Mouse (Mus musculus) hindbrain, embryonic 10.5 days (tissue): Measurements from ENCODE around the gene Spem1. TPM values are rescaled to one million over a fixed set of nuclear protein-coding genes. Genes with fewer than 3 reads are reported as not detected.

Source experiments
- DNase-seq: peaks from one replicate; pipeline ENCODE4 v3.0.0-alpha.2; 2017; ENCODE audit warnings: low spot score
- H3K27ac ChIP-seq: fragments of 300-500 bp; sonication (generic); 2 replicates; pipeline ENCODE4 v1.5.1; 2016; ENCODE audit warnings: mild to moderate bottlenecking, moderate library complexity
- H3K27me3 ChIP-seq: fragments of 300-500 bp; sonication (generic); 2 replicates; pipeline ENCODE4 v1.6.1; 2016; ENCODE audit warnings: mild to moderate bottlenecking; ENCODE audit not compliant: poor library complexity, insufficient read depth, severe bottlenecking
- H3K36me3 ChIP-seq: fragments of 300-500 bp; sonication (generic); 2 replicates; pipeline ENCODE4 v1.6.1; 2016; ENCODE audit warnings: mild to moderate bottlenecking, moderate library complexity
- H3K4me1 ChIP-seq: fragments of 300-500 bp; sonication (generic); replicated peaks from 2 replicates; pipeline ENCODE4 v1.6.1; 2016; ENCODE audit warnings: mild to moderate bottlenecking
- H3K4me3 ChIP-seq: fragments of 300-500 bp; sonication (generic); 2 replicates; pipeline ENCODE4 v1.5.1; 2016; ENCODE audit warnings: mild to moderate bottlenecking, moderate library complexity
- H3K9me3 ChIP-seq: fragments of 300-500 bp; sonication (generic); 2 replicates; pipeline ENCODE4 v1.6.1; 2016; ENCODE audit warnings: mild to moderate bottlenecking, moderate library complexity
- WGBS: fragments of 180-500 bp; shearing (Covaris S2); methylation state at CpG from one replicate; pipeline ENCODE4 v1.1.7; 2016; 5-methylcytosine and 5-hydroxymethylcytosine counted together
- polyA plus RNA-seq: library from polyadenylated mRNA; unstranded; fragments of >200 nt; fragmentation: Nextera tagmentation; extraction: Ambion mirVana; gene quantifications from 2 replicates; pipeline ENCODE4 v1.2.1, GENCODE M21; 2016

Spem1 gene
- polyA plus RNA-seq, 1 experiment from 2014 or later: 0.34 TPM

DNA sequence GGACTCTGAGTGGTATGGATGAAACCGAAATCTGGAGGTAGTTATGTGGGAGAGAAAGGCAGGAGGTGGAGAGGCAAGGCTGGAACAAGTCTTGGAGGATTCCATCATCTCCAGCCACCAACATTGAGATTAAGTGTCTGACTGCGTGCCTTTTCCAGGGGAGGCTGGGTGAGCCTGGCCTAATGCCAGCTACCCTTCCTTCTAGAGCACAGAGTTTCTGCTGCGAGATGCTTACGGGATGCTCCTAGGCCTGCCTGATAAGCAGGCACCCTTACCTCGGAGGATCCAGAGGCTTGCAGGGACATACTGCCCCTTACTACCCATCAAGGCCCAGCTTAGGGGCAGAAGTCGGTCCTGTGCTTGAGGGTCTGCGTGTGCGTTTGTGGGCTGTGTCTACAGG is 11.6 kb upstream of the Spem1 start:
- Histone ChIP-seq H3K27ac (peak overlapping the region; percentile 87), H3K4me1 (peaks cover 66% of the 10 kb centered on the region)
- WGBS: 54% methylated on average over 8 of the region's 8 CpGs

GRCm38 (mm10) chr11:69828832-69829231 is 6.9 kb upstream of the Spem1 start:
- WGBS: 71% methylated on average over 5 of the region's 5 CpGs
- Histone ChIP-seq H3K36me3 (peaks cover 91% of the 10 kb centered on the region), H3K27ac (peak overlapping the region; percentile 8; the same call in 1 of the 2 replicates), H3K9me3 (no peaks in the 10 kb centered on the region), H3K4me1 (peaks cover 34% of the 10 kb centered on the region), H3K4me3 (no peak overlapping the region), H3K27me3 (peaks cover 17% of the 10 kb centered on the region)
- DNase-seq: no peak

More for the DNA sequence above, 11.6 kb upstream of the Spem1 start:
- no peak for DNase-seq
- Histone ChIP-seq H3K36me3 (peaks cover 47% of the 10 kb centered on the region), H3K4me3 (peak overlapping the region; percentile 89), H3K9me3 (no peaks in the 10 kb centered on the region), H3K27me3 (peaks cover 46% of the 10 kb centered on the region)

DNA sequence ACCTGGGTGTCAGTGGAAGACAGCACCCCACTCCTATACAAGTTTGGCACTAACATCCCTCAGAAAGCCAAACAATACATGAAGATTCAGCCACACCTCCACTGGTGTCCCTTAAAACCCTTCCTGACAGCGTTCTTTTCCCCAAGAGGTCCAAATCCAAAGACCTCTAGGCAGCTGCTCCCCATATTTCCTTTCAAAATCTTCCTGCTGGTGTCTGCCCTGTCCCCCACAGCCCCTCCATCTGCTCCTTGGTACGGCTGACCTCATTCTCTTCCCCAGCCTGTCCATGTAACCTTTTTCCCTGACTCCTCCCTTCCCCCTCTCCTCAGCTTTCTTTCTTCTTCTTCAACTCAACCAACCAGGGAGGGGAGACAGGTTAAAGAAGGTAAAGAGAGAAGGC is 1.5 kb upstream of the Spem1 start:
- peaks cover 11% of the 10 kb centered on the region; the same call in 1 of the 2 replicates for H3K4me1 ChIP-seq
- no peaks in the 10 kb centered on the region for H3K27me3 ChIP-seq
- H3K36me3 ChIP-seq: peaks cover 50% of the 10 kb centered on the region
- WGBS: 77% methylated on average over 2 of the region's 2 CpGs
- no peak for DNase-seq
- no peaks in the 10 kb centered on the region for H3K9me3 ChIP-seq
- no peak overlapping the region for H3K4me3 ChIP-seq
- H3K27ac ChIP-seq: no peak overlapping the region

DNA sequence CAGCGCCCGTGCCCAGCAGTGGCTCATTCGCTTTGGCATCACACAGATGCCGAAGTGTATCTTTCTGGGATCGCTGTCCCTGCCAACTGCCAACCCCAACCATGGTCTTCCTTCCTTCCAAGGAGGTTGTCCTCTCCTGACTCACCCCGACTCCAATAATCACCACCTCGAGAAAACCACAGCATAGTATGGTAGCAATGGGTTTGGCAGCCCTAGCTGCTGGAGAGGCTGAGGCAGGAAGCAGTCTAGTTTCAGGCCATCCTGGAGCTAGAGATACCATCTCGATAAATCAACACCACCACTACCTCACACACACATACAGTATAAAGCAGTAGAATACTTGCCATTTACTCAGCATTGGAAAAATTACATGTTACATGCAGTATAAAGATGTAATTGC is 3.1 kb downstream of the Spem1 start:
- Histone ChIP-seq H3K27ac (no peak overlapping the region), H3K4me3 (no peak overlapping the region), H3K4me1 (no peaks in the 10 kb centered on the region; the same call in 1 of the 2 replicates), H3K27me3 (no peaks in the 10 kb centered on the region), H3K36me3 (0 out of 2 replicates have a peak, but pooled peaks cover 4% of the 10 kb centered on the region), H3K9me3 (peaks cover 13% of the 10 kb centered on the region)
- WGBS: 95% methylated on average over 8 of the region's 8 CpGs
- DNase-seq: no peak

GRCm38 (mm10) chr11:69818365-69818764 is 3.6 kb downstream of the Spem1 start, which contains the start of gene Spem2:
Spem2 (minus strand) TSS chr11:69818465.
- H3K9me3 ChIP-seq: peaks cover 13% of the 10 kb centered on the region
- no peak for DNase-seq
- no peaks in the 10 kb centered on the region for H3K4me1 ChIP-seq
- no peak within 1 kb of the TSS for H3K27ac ChIP-seq
- whole genome bisulfite sequencing: 92% methylated on average over 2 of the region's 2 CpGs
- H3K36me3 ChIP-seq: no peaks in the 10 kb centered on the region
- no peaks in the 10 kb centered on the region for H3K27me3 ChIP-seq
- H3K4me3 ChIP-seq: no peak within 1 kb of the TSS

DNA sequence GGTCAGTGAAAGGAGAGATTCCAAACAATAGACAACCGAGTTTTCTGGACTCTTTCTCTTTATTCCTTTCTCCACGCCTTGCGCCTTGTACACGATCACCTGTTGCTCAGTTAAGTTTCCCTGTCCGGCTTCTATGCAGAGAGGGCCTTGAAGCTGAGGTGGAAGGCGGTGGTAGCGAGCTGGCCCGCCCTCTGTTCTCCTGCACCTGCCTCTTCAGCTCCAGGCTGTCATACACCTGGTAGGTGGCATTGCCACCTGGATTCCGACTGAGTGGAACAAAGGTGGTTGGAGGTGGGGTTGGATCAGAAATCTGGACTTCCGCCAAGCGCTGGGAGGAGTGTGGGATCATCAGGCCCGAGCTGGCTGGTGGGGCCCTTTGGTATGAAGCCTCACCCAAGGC is 5.5 kb downstream of the Spem1 start:
- Histone ChIP-seq H3K27me3 (no peaks in the 10 kb centered on the region), H3K9me3 (peaks cover 13% of the 10 kb centered on the region), H3K27ac (no peak overlapping the region), H3K4me1 (no peaks in the 10 kb centered on the region), H3K36me3 (no peaks in the 10 kb centered on the region), H3K4me3 (no peak overlapping the region)
- no peak for DNase-seq
- WGBS: 93% methylated on average over 12 of the region's 12 CpGs

GRCm38 (mm10) chr11:69815155-69815554 is 6.8 kb downstream of the Spem1 start, which contains the start of gene Gm39566:
Gm39566 (minus strand) TSS chr11:69815298.
- Histone ChIP-seq H3K4me1 (no peaks in the 10 kb centered on the region), H3K27me3 (no peaks in the 10 kb centered on the region), H3K9me3 (peaks cover 13% of the 10 kb centered on the region), H3K27ac (no peak within 1 kb of the TSS), H3K36me3 (no peaks in the 10 kb centered on the region), H3K4me3 (no peak within 1 kb of the TSS)
- 59% methylated on average over 10 of the region's 10 CpGs for WGBS
- no peak for DNase-seq

- Histone ChIP-seq H3K27ac (no peak overlapping the region), H3K4me3 (no peak overlapping the region), H3K27me3 (peaks cover 22% of the 10 kb centered on the region), H3K36me3 (no peaks in the 10 kb centered on the region), H3K9me3 (peaks cover 4% of the 10 kb centered on the region; the same call in 1 of the 2 replicates), H3K4me1 (no peaks in the 10 kb centered on the region)
- DNase-seq: no peak
These were observed 11.7 kb downstream of the Spem1 start for GRCm38 (mm10) chr11:69810280-69810679.

DNA sequence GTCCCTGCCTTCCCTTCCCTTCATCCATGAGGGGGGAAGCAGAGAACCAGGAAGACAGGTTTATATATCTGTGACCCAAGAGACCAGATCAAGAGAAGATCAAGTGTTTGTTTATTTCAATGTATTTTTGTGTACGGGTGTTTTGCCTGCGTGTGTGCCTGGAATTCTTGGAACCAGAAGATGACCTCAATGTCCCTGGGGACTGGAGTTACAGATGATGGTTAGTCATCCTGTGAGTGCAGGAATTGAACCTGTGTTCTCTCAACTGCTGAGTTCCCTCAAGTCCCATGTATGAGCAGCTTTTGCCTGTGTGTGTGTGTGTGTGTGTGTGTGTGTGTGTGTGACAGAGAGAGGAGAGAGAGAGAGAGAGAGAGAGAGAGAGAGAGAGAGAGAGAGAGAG is 14.3 kb downstream of the Spem1 start:
- Histone ChIP-seq H3K36me3 (no peaks in the 10 kb centered on the region), H3K27me3 (peaks cover 48% of the 10 kb centered on the region), H3K4me3 (no peak overlapping the region), H3K4me1 (peaks cover 25% of the 10 kb centered on the region), H3K27ac (no peak overlapping the region), H3K9me3 (peaks cover 4% of the 10 kb centered on the region; the same call in 1 of the 2 replicates)
- DNase-seq: no peak
- 82% methylated on average over 2 of the region's 2 CpGs for WGBS

GRCm38 (mm10) chr11:69806378-69806777 is 15.6 kb downstream of the Spem1 start:
- Histone ChIP-seq H3K4me1 (peaks cover 38% of the 10 kb centered on the region), H3K9me3 (peaks cover 4% of the 10 kb centered on the region; the same call in 1 of the 2 replicates), H3K27me3 (peaks cover 61% of the 10 kb centered on the region), H3K4me3 (no peak overlapping the region), H3K27ac (no peak overlapping the region), H3K36me3 (no peaks in the 10 kb centered on the region)
- DNase-seq: no peak
- WGBS: 83% methylated on average over 4 of the region's 4 CpGs

DNA sequence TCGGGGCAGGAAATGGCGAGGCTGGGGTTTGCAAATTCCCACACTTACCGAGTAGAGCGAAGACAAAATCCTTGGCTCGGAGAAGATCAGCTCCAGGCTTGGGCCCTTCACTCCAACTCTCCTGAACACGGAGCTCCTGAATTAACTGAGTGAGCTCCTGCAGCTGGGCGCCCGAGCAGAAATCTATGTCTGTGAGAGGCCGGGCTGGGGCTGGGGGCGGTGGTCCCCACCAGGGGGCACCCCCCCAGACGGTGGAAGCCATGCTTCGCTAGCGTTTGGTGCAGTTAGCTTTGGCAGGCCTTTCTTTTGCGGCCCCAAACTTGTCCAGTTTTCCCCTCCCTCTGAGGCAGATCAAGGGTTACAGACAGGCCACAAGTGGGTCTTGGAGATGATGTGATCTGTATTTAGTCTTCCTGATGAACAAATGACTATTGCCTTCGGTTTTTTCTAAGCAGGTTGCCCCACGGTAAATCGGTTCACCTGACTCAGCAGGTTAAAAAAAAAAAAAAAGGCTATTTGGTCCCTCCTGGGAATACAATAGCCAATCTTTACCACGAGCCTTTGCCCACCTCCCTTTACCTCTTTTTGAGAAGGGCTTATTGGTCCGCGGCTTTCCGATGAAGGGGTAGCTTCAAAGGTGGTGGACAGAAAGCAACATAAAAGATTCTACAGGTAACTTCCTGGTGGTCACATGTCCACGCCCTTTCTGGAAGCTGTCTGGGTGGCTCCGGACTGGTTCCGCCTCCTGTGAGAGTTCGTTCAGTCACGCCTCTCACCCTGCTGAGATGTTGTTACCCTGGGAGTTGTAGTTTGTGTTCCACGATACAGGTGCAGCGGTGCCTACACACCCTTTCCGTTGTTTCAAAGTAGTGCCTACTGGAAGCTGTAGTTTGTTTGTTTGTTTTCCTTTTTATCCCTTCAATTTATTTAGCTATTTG is 16.7 kb downstream of the Spem1 start, which contains the start of gene Tmem102:
Gene Tmem102 (minus strand): TSS at position 653 of the 938 bp plus-strand sequence.
- H3K36me3 ChIP-seq: no peaks in the 10 kb centered on the region
- H3K4me1 ChIP-seq: peaks cover 49% of the 10 kb centered on the region
- WGBS: 5% methylated on average over 29 of the region's 29 CpGs
- DNase-seq: peak; percentile 17
- peak within 1 kb of the TSS; percentile 66 for H3K4me3 ChIP-seq
- H3K27me3 ChIP-seq: peaks cover 72% of the 10 kb centered on the region
- no peak within 1 kb of the TSS for H3K27ac ChIP-seq
- H3K9me3 ChIP-seq: peaks cover 4% of the 10 kb centered on the region; the same call in 1 of the 2 replicates

DNA sequence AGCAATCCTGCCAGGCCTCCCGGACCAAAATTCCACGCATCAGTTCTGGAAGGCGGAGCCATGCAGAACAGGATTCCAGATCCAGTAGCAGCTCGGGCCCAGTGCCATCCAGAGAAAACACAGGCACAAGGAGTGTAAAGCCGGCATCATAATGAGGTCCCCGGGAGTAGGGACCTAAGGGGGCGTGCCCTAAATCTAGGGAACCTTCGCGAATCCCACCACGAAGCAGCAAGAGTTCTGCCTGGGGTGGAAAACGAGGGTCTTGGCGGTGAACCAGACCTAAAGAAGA is 17.4 kb downstream of the Spem1 start:
- Histone ChIP-seq H3K4me1 (peaks cover 55% of the 10 kb centered on the region), H3K36me3 (no peaks in the 10 kb centered on the region), H3K27me3 (peaks cover 79% of the 10 kb centered on the region), H3K4me3 (peak overlapping the region; percentile 66), H3K27ac (no peak overlapping the region), H3K9me3 (peaks cover 4% of the 10 kb centered on the region; the same call in 1 of the 2 replicates)
- 5% methylated on average over 12 of the region's 12 CpGs for WGBS
- DNase-seq: no peak
